Mouse (Mus musculus) liver, postnatal 0 days (tissue): ENCODE data around the gene Tex2.
"Not testable (repeated sequence)": the region's sequence is repeated elsewhere in the genome, so short reads cannot be mapped to it uniquely, and the experiment has no call there.

Source experiments
- CTCF ChIP-seq: sonication (generic); IDR thresholded peaks from 2 replicates; pipeline ENCODE4 v1.5.1; 2016; ENCODE audit warnings: antibody characterized with exemption, low read depth
- EP300 ChIP-seq: IDR thresholded peaks from 2 replicates; pipeline ENCODE4 v1.6.1; 2016; ENCODE audit warnings: antibody characterized with exemption, low read depth, mild to moderate bottlenecking

DNA sequence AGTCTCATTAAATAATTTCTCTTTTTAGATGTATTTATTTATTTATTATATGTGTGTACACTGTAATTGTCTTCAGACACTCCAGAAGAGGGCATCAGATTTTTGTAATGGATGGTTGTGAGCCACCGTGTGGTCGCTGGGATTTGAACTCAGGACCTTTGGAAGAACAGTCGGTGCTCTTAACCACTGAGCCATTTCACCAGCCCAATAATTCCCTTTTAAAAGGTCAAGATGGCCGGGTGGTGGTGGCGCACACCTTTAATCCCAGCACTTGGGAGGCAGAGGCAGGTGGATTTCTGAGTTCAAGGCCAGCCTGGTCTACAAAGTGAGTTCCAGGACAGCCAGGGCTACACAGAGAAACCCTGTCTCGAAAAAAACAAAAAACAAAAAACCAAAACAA, 122.6 kb downstream of the Tex2 start:
- not testable (repeated sequence) for TF ChIP-seq EP300, CTCF
